Mouse (Mus musculus): ENCODE results near the gene Gm3336. TPM values are rescaled to one million over a fixed set of nuclear protein-coding genes. Genes with fewer than 3 reads are reported as not detected.

The Gm3336 gene
- polyA plus RNA-seq, 2 experiments, result 0.04 to 0.11 TPM

DNA sequence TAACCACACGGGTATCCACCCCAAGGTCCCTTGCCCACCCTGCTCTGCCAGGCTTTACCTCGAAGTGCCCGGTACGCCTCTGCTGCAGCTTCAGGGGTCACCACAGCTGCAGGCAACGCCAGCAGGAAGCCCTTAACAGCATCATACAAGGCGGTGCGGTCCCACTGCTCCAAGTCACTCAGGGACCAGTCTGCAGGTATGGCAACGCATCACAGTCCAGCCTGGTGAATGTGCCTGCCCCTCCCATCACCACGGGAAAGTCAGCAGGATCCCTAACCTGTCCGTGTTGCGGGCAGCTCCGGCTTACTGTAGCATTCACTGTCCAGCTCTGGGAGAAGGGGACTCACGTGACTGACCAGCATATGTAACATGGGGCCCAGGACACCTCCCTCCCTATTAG, 53.7 kb downstream of the Gm3336 start:
- no peak for DNase-seq (ENCODE audit: low read depth in 3 of 3, low spot score in 3 of 3)
- TF ChIP-seq CTCF (IDR thresholded peaks at IDR 0.05; ENCODE audit: low read depth) (no peak), EP300 (IDR thresholded peaks at IDR 0.05; ENCODE audit: low read depth) (no peak)
- H3K27me3 ChIP-seq (ENCODE audit: control insufficient read depth, insufficient read depth, low read length), result no peaks in the 10 kb centered on the region
- H3K9ac ChIP-seq (replicated peaks), result no peak overlapping the region
- no peaks in the 10 kb centered on the region; the same call in 1 of the 2 replicates for H3K36me3 ChIP-seq (replicated peaks; ENCODE audit: control insufficient read depth, insufficient read depth, low read depth)
- no peak overlapping the region for H3K4me3 ChIP-seq (ENCODE audit: insufficient read depth in 1 of 2, low read depth in 2 of 2, low read length in 2 of 2)
- no peak overlapping the region for H3K4me2 ChIP-seq (ENCODE audit: low read depth)
- WGBS (ENCODE audit: insufficient replicate concordance), result 85% methylated on average over 13 of the region's 13 CpGs
- no peak for ATAC-seq (ENCODE audit: insufficient read depth)
- H3K27ac ChIP-seq, result no peak overlapping the region
- H3K9me3 ChIP-seq (ENCODE audit: control insufficient read depth, low read length), result no peaks in the 10 kb centered on the region
- peaks cover 8 to 16% of the 10 kb centered on the region in 2 experiments for H3K4me1 ChIP-seq (replicated peaks; ENCODE audit: control insufficient read depth in 2 of 2, insufficient read depth in 2 of 2, low read length in 1 of 2)

Other genes starting within 250 kb of the Gm3336 start
- 6.5 and 7.1 TPM in 2 replicates for gene Klhl26, start 241.6 kb upstream of the Gm3336 start, polyA plus RNA-seq (2012; rRNA removed)
- gene Klhl26, start 241.6 kb upstream of the Gm3336 start, polyA plus RNA-seq (2014; fragmentation: Nextera tagmentation; extraction: Ambion mirVana), result 5.0 and 6.0 TPM in 2 replicates
- 0.03 and 0.09 TPM in 2 replicates for gene Tmem59l, start 231.2 kb upstream of the Gm3336 start, polyA plus RNA-seq (2012; rRNA removed)
- gene Tmem59l, start 231.2 kb upstream of the Gm3336 start, polyA plus RNA-seq (2014; fragmentation: Nextera tagmentation; extraction: Ambion mirVana), result not detected in 2 replicates
- gene Crlf1, start 225.4 kb upstream of the Gm3336 start, polyA plus RNA-seq (2012; rRNA removed), result 1.5 and 1.9 TPM in 2 replicates
- gene Crlf1, start 225.4 kb upstream of the Gm3336 start, polyA plus RNA-seq (2014; fragmentation: Nextera tagmentation; extraction: Ambion mirVana), result 3.7 and 4.0 TPM in 2 replicates
- gene Rex1bd, start 211.8 kb upstream of the Gm3336 start, polyA plus RNA-seq (2012; rRNA removed), result 55.1 and 71.6 TPM in 2 replicates
- 72.0 and 74.2 TPM in 2 replicates for gene Rex1bd, start 211.8 kb upstream of the Gm3336 start, polyA plus RNA-seq (2014; fragmentation: Nextera tagmentation; extraction: Ambion mirVana)
- 553 and 870 TPM in 2 replicates for gene Uba52, start 207.7 kb upstream of the Gm3336 start, polyA plus RNA-seq (2012; rRNA removed)
- gene Uba52, start 207.7 kb upstream of the Gm3336 start, polyA plus RNA-seq (2014; fragmentation: Nextera tagmentation; extraction: Ambion mirVana), result 738 and 773 TPM in 2 replicates
- 140 and 149 TPM in 2 replicates for gene Fkbp8, start 190.8 kb upstream of the Gm3336 start, polyA plus RNA-seq (2012; rRNA removed)
- 114 and 135 TPM in 2 replicates for gene Fkbp8, start 190.8 kb upstream of the Gm3336 start, polyA plus RNA-seq (2014; fragmentation: Nextera tagmentation; extraction: Ambion mirVana)
- 28.9 and 30.8 TPM in 2 replicates for gene Kxd1, start 190.6 kb upstream of the Gm3336 start, polyA plus RNA-seq (2012; rRNA removed)
- gene Kxd1, start 190.6 kb upstream of the Gm3336 start, polyA plus RNA-seq (2014; fragmentation: Nextera tagmentation; extraction: Ambion mirVana), result 32.6 and 33.3 TPM in 2 replicates
- 8.9 and 9.6 TPM in 2 replicates for gene Ell, start 179.1 kb upstream of the Gm3336 start, polyA plus RNA-seq (2012; rRNA removed)
- gene Ell, start 179.1 kb upstream of the Gm3336 start, polyA plus RNA-seq (2014; fragmentation: Nextera tagmentation; extraction: Ambion mirVana), result 7.7 and 9.2 TPM in 2 replicates
- 61.3 and 62.4 TPM in 2 replicates for gene Isyna1, start 124.2 kb upstream of the Gm3336 start, polyA plus RNA-seq (2012; rRNA removed)
- gene Isyna1, start 124.2 kb upstream of the Gm3336 start, polyA plus RNA-seq (2014; fragmentation: Nextera tagmentation; extraction: Ambion mirVana), result 30.2 and 34.2 TPM in 2 replicates
- 36.3 and 50.8 TPM in 2 replicates for gene Ssbp4, start 109.7 kb upstream of the Gm3336 start, polyA plus RNA-seq (2012; rRNA removed)
- gene Ssbp4, start 109.7 kb upstream of the Gm3336 start, polyA plus RNA-seq (2014; fragmentation: Nextera tagmentation; extraction: Ambion mirVana), result 49.5 and 61.7 TPM in 2 replicates
- gene Lrrc25, start 102.4 kb upstream of the Gm3336 start, polyA plus RNA-seq (2012; rRNA removed), result 4.3 and 5.3 TPM in 2 replicates
- 4.7 TPM in 2 replicates for gene Lrrc25, start 102.4 kb upstream of the Gm3336 start, polyA plus RNA-seq (2014; fragmentation: Nextera tagmentation; extraction: Ambion mirVana)
- 6.3 and 9.0 TPM in 2 replicates for gene Gdf15, start 86.1 kb upstream of the Gm3336 start, polyA plus RNA-seq (2012; rRNA removed)
- 1.2 and 2.8 TPM in 2 replicates for gene Gdf15, start 86.1 kb upstream of the Gm3336 start, polyA plus RNA-seq (2014; fragmentation: Nextera tagmentation; extraction: Ambion mirVana)
- 7.6 and 8.6 TPM in 2 replicates for gene Pgpep1, start 58.2 kb upstream of the Gm3336 start, polyA plus RNA-seq (2012; rRNA removed)
- 19.8 and 23.5 TPM in 2 replicates for gene Pgpep1, start 58.2 kb upstream of the Gm3336 start, polyA plus RNA-seq (2014; fragmentation: Nextera tagmentation; extraction: Ambion mirVana)
- gene Lsm4, start 45.3 kb upstream of the Gm3336 start, polyA plus RNA-seq (2012; rRNA removed), result 134 and 478 TPM in 2 replicates
- gene Lsm4, start 45.3 kb upstream of the Gm3336 start, polyA plus RNA-seq (2014; fragmentation: Nextera tagmentation; extraction: Ambion mirVana), result 160 and 176 TPM in 2 replicates
- gene Jund, start 19.6 kb upstream of the Gm3336 start, polyA plus RNA-seq (2012; rRNA removed), result 28.4 and 29.4 TPM in 2 replicates
- 20.3 and 21.8 TPM in 2 replicates for gene Jund, start 19.6 kb upstream of the Gm3336 start, polyA plus RNA-seq (2014; fragmentation: Nextera tagmentation; extraction: Ambion mirVana)
- not detected in 2 replicates for gene Iqcn, start 15.1 kb upstream of the Gm3336 start, polyA plus RNA-seq (2012; rRNA removed)
- gene Iqcn, start 15.1 kb upstream of the Gm3336 start, polyA plus RNA-seq (2014; fragmentation: Nextera tagmentation; extraction: Ambion mirVana), result not detected in 2 replicates
- 1.6 TPM in 2 replicates for gene Pde4c, start 5.2 kb downstream of the Gm3336 start, polyA plus RNA-seq (2012; rRNA removed)
- gene Pde4c, start 5.2 kb downstream of the Gm3336 start, polyA plus RNA-seq (2014; fragmentation: Nextera tagmentation; extraction: Ambion mirVana), result 0.34 and 0.74 TPM in 2 replicates
- 2.7 and 3.2 TPM in 2 replicates for gene Rab3a, start 36.1 kb downstream of the Gm3336 start, polyA plus RNA-seq (2012; rRNA removed)
- 1.6 and 2.4 TPM in 2 replicates for gene Rab3a, start 36.1 kb downstream of the Gm3336 start, polyA plus RNA-seq (2014; fragmentation: Nextera tagmentation; extraction: Ambion mirVana)
- gene Mpv17l2, start 42.4 kb downstream of the Gm3336 start, polyA plus RNA-seq (2012; rRNA removed), result 25.3 and 28.5 TPM in 2 replicates
- 39.8 and 41.5 TPM in 2 replicates for gene Mpv17l2, start 42.4 kb downstream of the Gm3336 start, polyA plus RNA-seq (2014; fragmentation: Nextera tagmentation; extraction: Ambion mirVana)
- gene Pik3r2, start 58.2 kb downstream of the Gm3336 start, polyA plus RNA-seq (2012; rRNA removed), result 13.2 and 17.5 TPM in 2 replicates
- 8.2 and 12.0 TPM in 2 replicates for gene Pik3r2, start 58.2 kb downstream of the Gm3336 start, polyA plus RNA-seq (2014; fragmentation: Nextera tagmentation; extraction: Ambion mirVana)
- gene Mast3, start 86.5 kb downstream of the Gm3336 start, polyA plus RNA-seq (2012; rRNA removed), result 11.1 and 13.0 TPM in 2 replicates
- 5.4 and 6.3 TPM in 2 replicates for gene Mast3, start 86.5 kb downstream of the Gm3336 start, polyA plus RNA-seq (2014; fragmentation: Nextera tagmentation; extraction: Ambion mirVana)
- gene Il12rb1, start 89.9 kb downstream of the Gm3336 start, polyA plus RNA-seq (2012; rRNA removed), result 0.11 and 0.13 TPM in 2 replicates
- 0.18 and 0.39 TPM in 2 replicates for gene Il12rb1, start 89.9 kb downstream of the Gm3336 start, polyA plus RNA-seq (2014; fragmentation: Nextera tagmentation; extraction: Ambion mirVana)
- 33.9 and 35.0 TPM in 2 replicates for gene Arrdc2, start 121.2 kb downstream of the Gm3336 start, polyA plus RNA-seq (2012; rRNA removed)
- 9.5 and 14.3 TPM in 2 replicates for gene Arrdc2, start 121.2 kb downstream of the Gm3336 start, polyA plus RNA-seq (2014; fragmentation: Nextera tagmentation; extraction: Ambion mirVana)
- gene Kcnn1, start 144.7 kb downstream of the Gm3336 start, polyA plus RNA-seq (2012; rRNA removed), result 0.27 and 0.34 TPM in 2 replicates
- 0.08 and 0.17 TPM in 2 replicates for gene Kcnn1, start 144.7 kb downstream of the Gm3336 start, polyA plus RNA-seq (2014; fragmentation: Nextera tagmentation; extraction: Ambion mirVana)
- gene Ccdc124, start 155.4 kb downstream of the Gm3336 start, polyA plus RNA-seq (2012; rRNA removed), result 20.4 and 34.3 TPM in 2 replicates
- 54.1 and 56.3 TPM in 2 replicates for gene Ccdc124, start 155.4 kb downstream of the Gm3336 start, polyA plus RNA-seq (2014; fragmentation: Nextera tagmentation; extraction: Ambion mirVana)
- 0.06 and 0.10 TPM in 2 replicates for gene Slc5a5, start 174.2 kb downstream of the Gm3336 start, polyA plus RNA-seq (2012; rRNA removed)
- 0.03 and 0.05 TPM in 2 replicates for gene Slc5a5, start 174.2 kb downstream of the Gm3336 start, polyA plus RNA-seq (2014; fragmentation: Nextera tagmentation; extraction: Ambion mirVana)
- 2,449 and 2,899 TPM in 2 replicates for gene Rpl18a, start 178.9 kb downstream of the Gm3336 start, polyA plus RNA-seq (2012; rRNA removed)
- 3,155 and 3,211 TPM in 2 replicates for gene Rpl18a, start 178.9 kb downstream of the Gm3336 start, polyA plus RNA-seq (2014; fragmentation: Nextera tagmentation; extraction: Ambion mirVana)
- 11.5 and 15.4 TPM in 2 replicates for gene Map1s, start 187.4 kb downstream of the Gm3336 start, polyA plus RNA-seq (2012; rRNA removed)
- gene Map1s, start 187.4 kb downstream of the Gm3336 start, polyA plus RNA-seq (2014; fragmentation: Nextera tagmentation; extraction: Ambion mirVana), result 9.3 and 11.8 TPM in 2 replicates